Mouse (Mus musculus) C2C12 (cell line): ENCODE data around the gene Ly6g6f.

ENCODE experiments used
- CEBPB ChIP-seq: IDR thresholded peaks from one replicate; pipeline ENCODE4 v1.6.1; 2011; ENCODE audit warnings: low read depth, mild to moderate bottlenecking, control low read depth, moderate library complexity
- CTCF ChIP-seq: IDR thresholded peaks from one replicate; pipeline ENCODE4 v1.5.1; 2011; ENCODE audit not compliant: control insufficient read depth, insufficient read depth, insufficient read length
- MAX ChIP-seq: IDR thresholded peaks from one replicate; pipeline ENCODE4 v1.6.1; 2011; ENCODE audit warnings: mild to moderate bottlenecking, control low read depth
- MYOD1 ChIP-seq: IDR thresholded peaks from one replicate; pipeline ENCODE4 v1.6.1; 2011; ENCODE audit warnings: low read depth; ENCODE audit not compliant: control insufficient read depth, insufficient read length
- MYOG ChIP-seq: IDR thresholded peaks from one replicate; pipeline ENCODE4 v1.6.1; 2011; ENCODE audit not compliant: control insufficient read depth, insufficient read length; ENCODE audit errors: extremely low read depth
- USF1 ChIP-seq: IDR thresholded peaks from one replicate; pipeline ENCODE4 v1.6.1; 2011; ENCODE audit warnings: low read depth, mild to moderate bottlenecking, control low read depth, moderate library complexity

DNA sequence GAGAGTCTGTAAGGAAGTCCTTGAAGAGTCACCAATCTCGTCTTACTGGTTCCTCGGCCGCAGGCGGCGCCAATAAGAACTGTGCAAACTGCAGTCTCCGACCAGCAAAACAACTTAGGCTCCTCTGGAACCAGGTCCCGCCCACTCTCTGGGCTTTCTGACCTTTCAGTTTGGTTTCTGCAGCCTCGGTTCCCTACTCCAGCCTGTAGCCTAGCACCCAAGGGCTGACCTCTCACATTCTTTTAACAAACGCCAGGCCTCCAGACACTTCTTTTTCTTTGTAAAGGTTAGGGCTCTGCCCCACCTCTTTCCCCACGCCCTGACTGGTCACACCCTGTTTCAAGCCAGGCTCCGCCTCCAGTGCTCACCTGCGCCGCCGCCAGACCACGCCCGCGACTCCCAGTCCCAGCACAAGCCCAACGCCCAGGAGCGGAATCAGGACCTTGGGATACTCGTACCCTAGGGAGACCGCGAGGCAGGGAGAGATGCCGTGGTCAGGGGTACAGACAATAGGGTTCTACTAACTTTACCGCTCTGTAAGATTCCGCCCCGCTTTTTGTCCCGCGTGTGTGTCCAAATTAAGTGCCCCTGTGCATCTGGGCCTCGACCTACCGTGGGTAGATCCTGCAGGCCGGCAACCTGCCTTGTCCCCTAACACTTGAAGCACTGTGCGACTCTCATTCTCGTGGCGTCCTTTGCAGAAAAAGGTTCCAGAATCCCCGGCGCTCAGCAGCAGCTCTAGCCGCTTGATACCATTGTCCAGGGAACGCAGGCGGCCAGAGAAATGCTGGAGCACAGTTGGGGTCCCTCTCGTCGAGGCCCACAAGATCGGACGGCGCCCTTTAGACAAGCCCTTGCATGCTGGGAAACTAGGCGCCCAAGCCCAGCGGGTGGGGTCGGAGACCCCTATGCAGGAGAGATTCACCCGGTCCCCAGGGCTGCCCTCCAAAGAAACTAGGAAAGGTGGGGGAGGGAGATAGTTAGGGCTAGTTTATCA lies 20.2 kb downstream of the Ly6g6f start, which contains the start of gene Ly6g6c:
- TF ChIP-seq MYOG: no peak
- no peak for TF ChIP-seq CTCF
- no peak for TF ChIP-seq MAX
- TF ChIP-seq USF1: no peak
- no peak for TF ChIP-seq CEBPB
- TF ChIP-seq MYOD1: no peak
